Mouse (Mus musculus) stomach, embryonic 14.5 days (tissue): Measurements from ENCODE around the gene Serpina3c. TPM values are rescaled to one million over a fixed set of nuclear protein-coding genes. Genes with fewer than 3 reads are reported as not detected.
"Not testable (repeated sequence)": the region's sequence is repeated elsewhere in the genome, so short reads cannot be mapped to it uniquely, and the experiment has no call there.

ENCODE experiments used
- ATAC-seq: fragments of 200-750 bp; cut with Nextera tagmentation; 2 replicates; pipeline ENCODE4 v1.8.0; 2017; ENCODE audit warnings: low read depth, moderate TSS enrichment; ENCODE audit not compliant: insufficient number of reproducible peaks, insufficient read depth, low FRiP score
- H3K27ac ChIP-seq: fragments of 300-500 bp; sonication (generic); 2 replicates; pipeline ENCODE4 v1.5.1; 2014; ENCODE audit warnings: mild to moderate bottlenecking, low read length, moderate library complexity, mixed read lengths
- H3K27me3 ChIP-seq: fragments of 300-500 bp; sonication (generic); 2 replicates; pipeline ENCODE4 v1.6.1; 2014; ENCODE audit warnings: low read length, control low read depth, mixed read lengths; ENCODE audit not compliant: control insufficient read depth, insufficient read depth
- H3K36me3 ChIP-seq: fragments of 300-500 bp; sonication (generic); 2 replicates; pipeline ENCODE4 v1.6.1; 2014; ENCODE audit warnings: mild to moderate bottlenecking, control low read depth, low read length, moderate library complexity, mixed read lengths; ENCODE audit not compliant: control insufficient read depth, insufficient read depth
- H3K4me1 ChIP-seq: fragments of 300-500 bp; sonication (generic); 2 replicates; pipeline ENCODE4 v1.6.1; 2014; ENCODE audit warnings: low read length, control low read depth, mixed read lengths; ENCODE audit not compliant: control insufficient read depth, insufficient read depth
- H3K4me2 ChIP-seq: fragments of 300-500 bp; sonication (generic); replicated peaks from 2 replicates; pipeline ENCODE4 v1.6.1; 2014; ENCODE audit warnings: low read depth, low read length, control low read depth
- H3K4me3 ChIP-seq: fragments of 300-500 bp; sonication (generic); 2 replicates; pipeline ENCODE4 v1.5.1; 2014; ENCODE audit warnings: low read depth, low read length, control low read depth
- H3K9ac ChIP-seq: fragments of 300-500 bp; sonication (generic); replicated peaks from 2 replicates; pipeline ENCODE4 v1.6.1; 2014; ENCODE audit warnings: low read depth, mild to moderate bottlenecking, control low read depth, low read length, moderate library complexity, mixed read lengths
- H3K9me3 ChIP-seq: fragments of 300-500 bp; sonication (generic); 2 replicates; pipeline ENCODE4 v1.6.1; 2016; ENCODE audit warnings: low read depth, low read length, control low read depth; ENCODE audit not compliant: control insufficient read depth
- WGBS: fragments of 180-500 bp; shearing (Covaris S2); extraction: QIAGEN DNeasy Blood & Tissue Kit; methylation state at CpG from one replicate; pipeline ENCODE4 v1.1.7; 2014; 5-methylcytosine and 5-hydroxymethylcytosine counted together
- polyA plus RNA-seq: library from polyadenylated mRNA; unstranded; fragments of >200 nt; fragmentation: Nextera tagmentation; extraction: Ambion mirVana; gene quantifications from 2 replicates; pipeline ENCODE4 v1.2.1, GENCODE M21; 2014

Gene Serpina3c
- polyA plus RNA-seq, 1 experiment from 2014 or later, result not detected

GRCm38 (mm10) chr12:104127696-104128095 is 26.0 kb downstream of the Serpina3c start, which contains the start of gene Serpina3b:
Serpina3b (plus strand) TSS chr12:104127996.
- Histone ChIP-seq H3K9me3 (no peaks in the 10 kb centered on the region), H3K27ac (no peak within 1 kb of the TSS), H3K4me3 (no peak within 1 kb of the TSS), H3K9ac (no peak within 1 kb of the TSS), H3K4me2 (no peak within 1 kb of the TSS), H3K27me3 (no peaks in the 10 kb centered on the region), H3K36me3 (no peaks in the 10 kb centered on the region), H3K4me1 (no peaks in the 10 kb centered on the region)
- WGBS, result 73% methylated on average over 5 of the region's 5 CpGs
- no peak for ATAC-seq

- no peaks in the 10 kb centered on the region for H3K4me1 ChIP-seq
- WGBS, result 80% methylated on average over 5 of the region's 5 CpGs
- no peak overlapping the region for H3K9ac ChIP-seq
- no peak for ATAC-seq
- H3K27ac ChIP-seq, result no peak overlapping the region
- H3K36me3 ChIP-seq, result no peaks in the 10 kb centered on the region
- H3K9me3 ChIP-seq, result no peaks in the 10 kb centered on the region
- no peak overlapping the region for H3K4me2 ChIP-seq
- H3K4me3 ChIP-seq, result no peak overlapping the region
- H3K27me3 ChIP-seq, result no peaks in the 10 kb centered on the region
Measured at GRCm38 (mm10) chr12:104125021-104125560, 28.6 kb downstream of the Serpina3c start.

- H3K9ac ChIP-seq, result no peak overlapping the region
- H3K27me3 ChIP-seq, result no peaks in the 10 kb centered on the region
- H3K9me3 ChIP-seq, result no peaks in the 10 kb centered on the region
- no peak overlapping the region for H3K4me3 ChIP-seq
- no peak for ATAC-seq
- no peak overlapping the region for H3K4me2 ChIP-seq
- H3K36me3 ChIP-seq, result no peaks in the 10 kb centered on the region
- WGBS, result 71% methylated on average over 2 of the region's 2 CpGs
- H3K27ac ChIP-seq, result no peak overlapping the region
- H3K4me1 ChIP-seq, result no peaks in the 10 kb centered on the region
Measured at GRCm38 (mm10) chr12:104123996-104124395, 29.7 kb downstream of the Serpina3c start.

GRCm38 (mm10) chr12:104123097-104123496 is 30.6 kb downstream of the Serpina3c start:
- ATAC-seq, result no peak
- 91% methylated on average over 1 of the region's 1 CpGs for WGBS
- Histone ChIP-seq H3K9me3 (no peaks in the 10 kb centered on the region), H3K27me3 (no peaks in the 10 kb centered on the region), H3K36me3 (no peaks in the 10 kb centered on the region), H3K4me1 (no peaks in the 10 kb centered on the region), H3K4me3 (no peak overlapping the region), H3K4me2 (no peak overlapping the region), H3K27ac (no peak overlapping the region), H3K9ac (no peak overlapping the region)

GRCm38 (mm10) chr12:104114921-104115579 is 38.6 kb downstream of the Serpina3c start:
- Histone ChIP-seq H3K27ac (no peak overlapping the region), H3K4me1 (no peaks in the 10 kb centered on the region), H3K9ac (no peak overlapping the region), H3K4me2 (no peak overlapping the region), H3K4me3 (no peak overlapping the region), H3K27me3 (no peaks in the 10 kb centered on the region), H3K36me3 (no peaks in the 10 kb centered on the region), H3K9me3 (no peaks in the 10 kb centered on the region)
- no peak for ATAC-seq
- WGBS, result 31% methylated on average over 3 of the region's 3 CpGs

- WGBS, result 85% methylated on average over 11 of the region's 11 CpGs
- H3K4me1 ChIP-seq, H3K27ac ChIP-seq, H3K36me3 ChIP-seq, H3K27me3 ChIP-seq, ATAC-seq, H3K4me3 ChIP-seq, H3K4me2 ChIP-seq, H3K9me3 ChIP-seq, H3K9ac ChIP-seq: not testable (repeated sequence)
Measured at GRCm38 (mm10) chr12:104112333-104112732, 41.3 kb downstream of the Serpina3c start, which contains the start of gene Serpina3a. Serpina3a (plus strand) TSS chr12:104112724.

- Histone ChIP-seq H3K4me3 (no peak overlapping the region), H3K27me3 (no peaks in the 10 kb centered on the region), H3K27ac (no peak overlapping the region), H3K4me2 (no peak overlapping the region), H3K9me3 (no peaks in the 10 kb centered on the region), H3K9ac (no peak overlapping the region), H3K4me1 (no peaks in the 10 kb centered on the region), H3K36me3 (no peaks in the 10 kb centered on the region)
- no peak for ATAC-seq
- WGBS, result 84% methylated on average over 2 of the region's 2 CpGs
Measured at GRCm38 (mm10) chr12:104108507-104108906, 45.2 kb downstream of the Serpina3c start.

- H3K4me3 ChIP-seq, result no peak overlapping the region
Measured at GRCm38 (mm10) chr12:104106919-104107318, 46.8 kb downstream of the Serpina3c start.

GRCm38 (mm10) chr12:104105847-104106246 is 47.8 kb downstream of the Serpina3c start:
- no peaks in the 10 kb centered on the region for H3K36me3 ChIP-seq
- no peak overlapping the region for H3K4me3 ChIP-seq
- no peaks in the 10 kb centered on the region for H3K4me1 ChIP-seq
- no peaks in the 10 kb centered on the region for H3K9me3 ChIP-seq
- no peak overlapping the region for H3K27ac ChIP-seq
- H3K4me2 ChIP-seq, result no peak overlapping the region
- no peak overlapping the region for H3K9ac ChIP-seq
- H3K27me3 ChIP-seq, result no peaks in the 10 kb centered on the region
- ATAC-seq, result no peak

More at GRCm38 (mm10) chr12:104106919-104107318, 46.8 kb downstream of the Serpina3c start:
- Histone ChIP-seq H3K36me3 (no peaks in the 10 kb centered on the region), H3K4me2 (no peak overlapping the region), H3K9me3 (no peaks in the 10 kb centered on the region), H3K4me1 (no peaks in the 10 kb centered on the region), H3K27ac (no peak overlapping the region), H3K27me3 (no peaks in the 10 kb centered on the region), H3K9ac (no peak overlapping the region)
- no peak for ATAC-seq
